In the genomic region with DNA sequence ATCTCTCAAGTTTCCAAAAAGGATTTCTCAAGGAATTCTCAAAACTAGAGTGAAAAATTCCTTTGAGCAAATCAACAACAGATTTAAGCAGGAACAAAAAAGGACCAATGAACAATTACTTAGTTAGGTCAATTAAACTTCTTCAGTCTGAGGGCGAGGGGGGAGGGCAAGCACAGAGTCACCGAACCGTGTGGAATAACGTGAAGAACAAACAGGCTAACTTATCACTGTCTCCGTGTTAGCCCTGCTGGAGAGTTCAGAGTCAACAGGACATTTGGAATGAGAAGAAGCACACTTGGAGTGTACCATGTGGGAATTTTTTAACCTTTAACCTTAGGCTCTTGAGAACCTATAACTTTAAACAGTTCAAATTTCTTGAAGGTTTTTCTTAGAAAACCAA, we compare ENCODE assay signal across 31 mouse cellular contexts. TPM values are rescaled to one million over a fixed set of nuclear protein-coding genes. Genes with fewer than 3 reads are reported as not detected.
DNase-seq lines count a peak whose midpoint lies in the region; ATAC-seq and TF ChIP-seq lines count a peak whose summit lies in the region.
"Had no signal": no experiment of that assay in that cellular context is flagged by ENCODE, and none has a peak within 500 bp of the region (broad histone marks: within the 10 kb centered on the region; RNA-seq: fewer than 3 reads in every experiment).

No protein-coding gene starts in this region.

- 19% methylated on average over 5 of the region's 5 CpGs for WGBS in kidney, embryonic 16.5 days
- WGBS in intestine, postnatal 0 days = 45% methylated on average over 5 of the region's 5 CpGs
- WGBS in hindbrain, embryonic 12.5 days = 35% methylated on average over 5 of the region's 5 CpGs

- no peak overlapping the region for H3K27ac ChIP-seq in kidney, embryonic 16.5 days (ENCODE audit: low read length)
- no peak overlapping the region for H3K27ac ChIP-seq in intestine, postnatal 0 days (ENCODE audit: low read depth, low read length)
- H3K27ac ChIP-seq in hindbrain, embryonic 12.5 days = no peak overlapping the region
- H3K27ac ChIP-seq: embryonic facial prominence, embryonic 10.5 days; embryonic facial prominence, embryonic 15.5 days; forebrain, embryonic 13.5 days; hindbrain, postnatal 0 days; intestine, embryonic 15.5 days; left cerebral cortex, adult 2 months; limb, embryonic 13.5 days; lung, embryonic 15.5 days; midbrain, embryonic 10.5 days; midbrain, embryonic 15.5 days; neural tube, embryonic 15.5 days had no signal

- H3K4me1 ChIP-seq in kidney, embryonic 16.5 days (ENCODE audit: insufficient read depth, low read length) = no peaks in the 10 kb centered on the region
- no peaks in the 10 kb centered on the region for H3K4me1 ChIP-seq in intestine, postnatal 0 days (replicated peaks; ENCODE audit: control insufficient read depth, insufficient read depth, low read length)
- no peaks in the 10 kb centered on the region; the same call in 1 of the 2 replicates for H3K4me1 ChIP-seq in hindbrain, embryonic 12.5 days
- H3K4me1 ChIP-seq: embryonic facial prominence, embryonic 10.5 days; embryonic facial prominence, embryonic 15.5 days; forebrain, embryonic 13.5 days; intestine, embryonic 15.5 days; limb, embryonic 13.5 days; lung, embryonic 15.5 days; midbrain, embryonic 10.5 days; midbrain, embryonic 15.5 days; neural tube, embryonic 15.5 days had no signal

- intact Hi-C loops in heart, postnatal 25 days (cut with DNase I) = no loop called here

- peak; percentile 59; the same call in 1 of the 2 replicates for ATAC-seq in kidney, embryonic 16.5 days (ENCODE audit: low FRiP score, low TSS enrichment)
- no peak for ATAC-seq in intestine, postnatal 0 days
- ATAC-seq in hindbrain, embryonic 12.5 days (ENCODE audit: low FRiP score) = no peak
- ATAC-seq: CD4-positive, CD25-positive, alpha-beta regulatory T cell, adult 4 months; forebrain, embryonic 13.5 days; hindbrain, postnatal 0 days; intestine, embryonic 15.5 days; midbrain, embryonic 15.5 days had no signal

- H3K4me2 ChIP-seq in kidney, embryonic 16.5 days (replicated peaks; ENCODE audit: low read depth, low read length) = no peak overlapping the region
- H3K4me2 ChIP-seq in intestine, postnatal 0 days (replicated peaks; ENCODE audit: low read depth) = no peak overlapping the region
- H3K4me2 ChIP-seq in hindbrain, embryonic 12.5 days (replicated peaks) = no peak overlapping the region
- H3K4me2 ChIP-seq: embryonic facial prominence, embryonic 15.5 days; forebrain, embryonic 13.5 days; intestine, embryonic 15.5 days; limb, embryonic 13.5 days; liver, embryonic 11.5 days; lung, embryonic 15.5 days; midbrain, embryonic 15.5 days; neural tube, embryonic 15.5 days had no signal

- no peak overlapping the region for H3K4me3 ChIP-seq in kidney, embryonic 16.5 days (ENCODE audit: low read length)
- H3K4me3 ChIP-seq in intestine, postnatal 0 days (ENCODE audit: low read depth, low read length) = no peak overlapping the region
- H3K4me3 ChIP-seq in hindbrain, embryonic 12.5 days = no peak overlapping the region
- H3K4me3 ChIP-seq: embryonic facial prominence, embryonic 10.5 days; embryonic facial prominence, embryonic 15.5 days; forebrain, embryonic 13.5 days; intestine, embryonic 15.5 days; left cerebral cortex, adult 2 months; limb, embryonic 13.5 days; lung, embryonic 15.5 days; midbrain, embryonic 10.5 days; midbrain, embryonic 15.5 days; neural tube, embryonic 15.5 days had no signal

- peaks cover 13% of the 10 kb centered on the region for H3K36me3 ChIP-seq in kidney, embryonic 16.5 days (ENCODE audit: insufficient read depth, low read length)
- H3K36me3 ChIP-seq in intestine, postnatal 0 days (ENCODE audit: control insufficient read depth, insufficient read depth) = peaks cover 46% of the 10 kb centered on the region
- H3K36me3 ChIP-seq in hindbrain, embryonic 12.5 days = peaks cover 42% of the 10 kb centered on the region

- H3K9me3 ChIP-seq in kidney, embryonic 16.5 days (ENCODE audit: low read length) = no peaks in the 10 kb centered on the region
- H3K9me3 ChIP-seq in intestine, postnatal 0 days (ENCODE audit: control insufficient read depth) = no peaks in the 10 kb centered on the region
- H3K9me3 ChIP-seq in hindbrain, embryonic 12.5 days (replicated peaks) = no peaks in the 10 kb centered on the region
- H3K9me3 ChIP-seq: embryonic facial prominence, embryonic 10.5 days; embryonic facial prominence, embryonic 15.5 days; forebrain, embryonic 13.5 days; intestine, embryonic 15.5 days; limb, embryonic 13.5 days; lung, embryonic 15.5 days; midbrain, embryonic 10.5 days; midbrain, embryonic 15.5 days; neural tube, embryonic 15.5 days had no signal

- peak; percentile 55 for DNase-seq in Muller cell, postnatal 12 days (ENCODE audit: inconsistent ontology term)
- peak; percentile 3 for DNase-seq in embryo, embryonic 11 days
- DNase-seq in retina, embryonic 14.5 days (ENCODE audit: low spot score) = peak; percentile 18
- DNase-seq in heart, postnatal 25 days (ENCODE audit: low spot score) = no peak
- DNase-seq: adrenal gland, postnatal 36 days; cerebellum, adult 2 months; cerebellum, postnatal 36 days; gastrocnemius, postnatal 14 days; heart, postnatal 14 days; thymus, adult 2 months; thymus, postnatal 4 days had no signal

- TF ChIP-seq CTCF in intestine, postnatal 0 days (IDR thresholded peaks at IDR 0.05; ENCODE audit: low read depth) = no peak

- no peaks in the 10 kb centered on the region for H3K27me3 ChIP-seq in kidney, embryonic 16.5 days (ENCODE audit: insufficient read depth, low read length)
- no peaks in the 10 kb centered on the region for H3K27me3 ChIP-seq in intestine, postnatal 0 days (replicated peaks; ENCODE audit: control insufficient read depth, insufficient read depth, low read length)
- no peaks in the 10 kb centered on the region for H3K27me3 ChIP-seq in hindbrain, embryonic 12.5 days
- H3K27me3 ChIP-seq: embryonic facial prominence, embryonic 15.5 days; forebrain, embryonic 13.5 days; intestine, embryonic 15.5 days; limb, embryonic 13.5 days; lung, embryonic 15.5 days; midbrain, embryonic 15.5 days; neural tube, embryonic 15.5 days had no signal

- no peak overlapping the region for H3K9ac ChIP-seq in kidney, embryonic 16.5 days (replicated peaks; ENCODE audit: low read length)
- no peak overlapping the region for H3K9ac ChIP-seq in intestine, postnatal 0 days (ENCODE audit: low read depth, low read length)
- H3K9ac ChIP-seq in hindbrain, embryonic 12.5 days = no peak overlapping the region
- H3K9ac ChIP-seq: embryonic facial prominence, embryonic 15.5 days; forebrain, embryonic 13.5 days; intestine, embryonic 15.5 days; limb, embryonic 13.5 days; lung, embryonic 15.5 days; midbrain, embryonic 15.5 days; neural tube, embryonic 15.5 days had no signal

RNA-seq across cellular contexts. Expression of gene Actg2, which starts 12.3 kb away (rescaled TPM):
- polyA plus RNA-seq in kidney, embryonic 16.5 days (2015; fragmentation: Nextera tagmentation; extraction: Ambion mirVana) = 21.2 and 182 TPM in 2 replicates
- 1 to 10 TPM; 1.6 to 2.2 TPM for total RNA-seq in heart, postnatal 25 days (2021)
- 2,265 and 2,375 TPM in 2 replicates for polyA plus RNA-seq in intestine, postnatal 0 days (2015; fragmentation: Nextera tagmentation; extraction: Ambion mirVana)
- 2.5 and 3.9 TPM in 2 replicates for polyA plus RNA-seq in hindbrain, embryonic 12.5 days (2016; fragmentation: Nextera tagmentation; extraction: Ambion mirVana)
- total RNA-seq: granulocyte monocyte progenitor cell, adult 5-6 weeks; layer of hippocampus, adult 18-20 months; left cerebral cortex, adult 2 months; left cerebral cortex, postnatal 25 days; megakaryocyte progenitor cell, adult 5-6 weeks had no signal

RNA-seq across cellular contexts. Expression of gene Stambp, which starts 24.2 kb away (rescaled TPM):
- 28.5 and 29.4 TPM in 2 replicates for polyA plus RNA-seq in kidney, embryonic 16.5 days (2015; fragmentation: Nextera tagmentation; extraction: Ambion mirVana)
- total RNA-seq in heart, postnatal 25 days (2021) = 10 to 100 TPM in 1 of 2 experiments, 1 to 10 TPM in 1; 10.0 to 12.6 TPM
- polyA plus RNA-seq in intestine, postnatal 0 days (2015; fragmentation: Nextera tagmentation; extraction: Ambion mirVana) = 24.9 and 28.1 TPM in 2 replicates
- polyA plus RNA-seq in hindbrain, embryonic 12.5 days (2016; fragmentation: Nextera tagmentation; extraction: Ambion mirVana) = 30.6 and 37.1 TPM in 2 replicates

RNA-seq across cellular contexts. Expression of gene Dguok, which starts 41.6 kb away (rescaled TPM):
- polyA plus RNA-seq in kidney, embryonic 16.5 days (2015; fragmentation: Nextera tagmentation; extraction: Ambion mirVana) = 85.8 and 95.8 TPM in 2 replicates
- total RNA-seq in heart, postnatal 25 days (2021) = 10 to 100 TPM; 32.8 to 35.2 TPM
- 30.9 and 33.7 TPM in 2 replicates for polyA plus RNA-seq in intestine, postnatal 0 days (2015; fragmentation: Nextera tagmentation; extraction: Ambion mirVana)
- polyA plus RNA-seq in hindbrain, embryonic 12.5 days (2016; fragmentation: Nextera tagmentation; extraction: Ambion mirVana) = 64.3 and 64.5 TPM in 2 replicates
